ENCODE assay signal across 19 mouse cellular contexts in genomic region chr16:29526585-29526984, GRCm38 (mm10). TPM values are rescaled to one million over a fixed set of nuclear protein-coding genes. Genes with fewer than 3 reads are reported as not detected.
"Had no signal": no experiment of that assay in that cellular context is flagged by ENCODE, and none has a peak within 500 bp of the region (broad histone marks: within the 10 kb centered on the region; RNA-seq: fewer than 3 reads in every experiment).

No protein-coding gene starts in this region.

- H3K27ac ChIP-seq: neural tube, embryonic 13.5 days; neural tube, embryonic 15.5 days; stomach, embryonic 15.5 days; stomach, postnatal 0 days had no signal

- H3K9ac ChIP-seq: neural tube, embryonic 13.5 days; neural tube, embryonic 15.5 days; stomach, embryonic 15.5 days had no signal

- DNase-seq: retina, postnatal 1 day; right cerebral cortex, adult 18-20 months; right cerebral cortex, postnatal 14 days; right cerebral cortex, postnatal 25 days; right cerebral cortex, postnatal 4 days; spleen, adult 18-20 months; thymus, adult 18-20 months; thymus, adult 2 months; thymus, postnatal 14 days; thymus, postnatal 25 days; thymus, postnatal 36 days; thymus, postnatal 4 days had no signal

- H3K36me3 ChIP-seq: neural tube, embryonic 13.5 days; neural tube, embryonic 15.5 days; stomach, embryonic 15.5 days had no signal

- H3K9me3 ChIP-seq: neural tube, embryonic 13.5 days; neural tube, embryonic 15.5 days; stomach, embryonic 15.5 days had no signal

- H3K4me3 ChIP-seq: neural tube, embryonic 13.5 days; neural tube, embryonic 15.5 days; stomach, embryonic 15.5 days had no signal

- H3K4me2 ChIP-seq: neural tube, embryonic 13.5 days; neural tube, embryonic 15.5 days; stomach, embryonic 15.5 days had no signal

- H3K27me3 ChIP-seq: neural tube, embryonic 13.5 days; neural tube, embryonic 15.5 days; stomach, embryonic 15.5 days had no signal

- H3K4me1 ChIP-seq: neural tube, embryonic 13.5 days; neural tube, embryonic 15.5 days; stomach, embryonic 15.5 days had no signal

RNA-seq across cellular contexts. Expression of gene Atp13a4, which starts 18.1 kb away (rescaled TPM):
- total RNA-seq: neutrophil, adult 5-6 weeks had no signal
- polyA plus RNA-seq: small intestine, adult 2 months; spleen, adult 2 months had no signal
